Mouse (Mus musculus) Muller cell, postnatal 12 days (primary cell): ENCODE measurements around the gene Tmem104.

ENCODE experiments used
- DNase-seq: peaks from one replicate; pipeline ENCODE4 v3.0.0-alpha.2; 2015; ENCODE audit errors: inconsistent ontology term

The Tmem104 gene

DNA sequence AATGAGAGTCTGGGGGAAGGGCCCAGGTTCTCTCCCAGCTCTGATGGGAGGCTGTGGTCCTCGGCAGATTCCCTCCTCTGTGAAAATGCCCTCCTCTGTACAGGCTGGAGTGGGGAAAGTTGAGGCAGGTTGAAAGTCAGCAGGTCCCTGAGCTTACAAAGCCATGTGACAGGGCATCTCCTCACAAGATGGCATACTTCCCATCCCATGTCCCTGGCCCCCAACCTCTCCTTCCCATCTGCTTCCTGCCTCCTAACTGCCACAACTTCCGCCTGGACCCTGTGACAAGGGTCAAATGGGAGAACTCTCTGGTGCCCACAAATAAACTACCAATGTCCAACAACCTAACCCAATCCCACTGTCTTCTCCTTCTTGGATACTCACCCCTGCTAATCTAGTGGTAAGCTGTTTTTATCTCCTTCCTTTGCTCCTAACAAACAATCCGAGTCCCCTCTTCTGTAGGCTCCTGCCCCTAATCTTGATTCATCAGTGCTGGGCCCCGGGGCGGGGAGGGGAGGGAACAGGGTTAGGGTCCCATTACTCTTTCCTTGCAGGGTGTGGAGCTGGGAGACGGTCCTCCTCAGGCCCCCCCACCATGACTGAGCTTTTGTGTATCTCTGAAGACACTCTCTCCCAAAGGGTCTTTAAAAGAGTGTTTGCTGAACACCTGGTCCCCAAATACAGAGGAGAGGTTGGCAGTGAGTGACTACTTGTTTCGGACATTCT, 77.0 kb downstream of the Tmem104 start:
- DNase-seq, result no peak

DNA sequence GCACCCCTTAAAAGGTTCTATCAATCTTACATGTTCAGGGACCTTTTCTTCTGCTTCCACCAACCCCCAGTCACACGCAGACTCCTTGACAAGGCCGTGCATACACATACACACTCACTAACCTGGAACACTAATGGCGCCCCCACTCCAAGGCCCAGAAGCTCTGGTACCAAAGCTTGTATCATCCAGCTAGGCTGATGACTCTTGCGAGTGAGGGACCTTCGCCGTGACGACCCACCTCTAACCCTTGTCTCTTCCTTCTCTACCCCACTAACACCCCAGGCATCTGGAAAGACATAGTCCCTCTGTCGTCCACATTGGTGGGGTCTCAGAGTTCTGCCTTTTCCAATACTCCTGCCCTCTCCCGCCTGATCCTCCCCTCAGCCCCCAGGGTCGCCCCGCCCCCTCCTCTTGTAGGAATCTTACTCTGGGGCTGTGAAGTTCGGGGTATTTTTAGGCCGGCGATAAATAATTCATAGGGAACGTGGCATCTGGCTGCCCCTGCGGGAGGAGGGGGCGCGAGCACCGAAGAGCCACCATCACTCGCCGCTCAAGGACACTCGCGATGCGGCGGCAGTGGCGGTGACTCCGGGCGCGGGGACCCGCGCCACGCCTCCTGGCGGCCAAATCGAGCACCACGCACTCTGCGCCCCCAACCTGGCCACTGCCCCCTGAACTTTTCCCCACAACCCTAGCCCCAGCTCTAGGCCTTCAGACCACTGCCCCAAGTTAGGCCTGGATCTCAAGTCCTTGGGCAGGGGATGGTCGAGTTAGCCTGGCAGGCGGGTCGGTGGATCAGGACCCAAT, 77.8 kb downstream of the Tmem104 start:
- no peak for DNase-seq

DNA sequence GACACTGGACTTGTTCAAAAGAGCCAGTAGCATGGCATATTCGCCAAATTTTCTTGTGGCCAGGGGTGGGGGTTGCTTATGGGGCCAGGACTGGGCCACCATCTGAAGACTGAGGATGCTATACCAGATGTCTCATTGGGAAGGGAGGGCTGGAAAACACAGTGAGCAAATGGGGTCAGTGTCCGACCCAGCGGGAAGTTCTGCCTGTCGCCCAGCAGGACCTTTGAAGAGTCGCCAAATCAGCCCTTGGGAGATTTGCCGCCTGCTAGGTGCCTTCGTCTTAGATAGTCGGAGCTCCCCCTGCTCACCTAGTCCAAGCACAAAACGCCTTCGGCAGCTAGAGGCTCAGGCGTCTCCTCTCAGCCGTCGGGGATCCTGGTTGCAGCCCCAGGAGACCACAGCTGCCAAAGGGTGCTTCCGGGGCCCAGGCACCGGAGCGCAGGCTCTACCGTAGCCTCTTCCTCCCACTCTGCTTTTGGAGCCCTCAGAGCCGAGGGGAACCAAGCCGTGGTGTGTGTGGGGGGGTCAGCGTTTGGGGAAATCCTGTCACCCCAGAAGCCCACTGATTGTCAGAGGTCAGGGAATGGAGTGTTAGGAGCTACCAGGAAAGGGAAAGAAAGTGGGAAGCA, 78.6 kb downstream of the Tmem104 start:
- no peak for DNase-seq

DNA sequence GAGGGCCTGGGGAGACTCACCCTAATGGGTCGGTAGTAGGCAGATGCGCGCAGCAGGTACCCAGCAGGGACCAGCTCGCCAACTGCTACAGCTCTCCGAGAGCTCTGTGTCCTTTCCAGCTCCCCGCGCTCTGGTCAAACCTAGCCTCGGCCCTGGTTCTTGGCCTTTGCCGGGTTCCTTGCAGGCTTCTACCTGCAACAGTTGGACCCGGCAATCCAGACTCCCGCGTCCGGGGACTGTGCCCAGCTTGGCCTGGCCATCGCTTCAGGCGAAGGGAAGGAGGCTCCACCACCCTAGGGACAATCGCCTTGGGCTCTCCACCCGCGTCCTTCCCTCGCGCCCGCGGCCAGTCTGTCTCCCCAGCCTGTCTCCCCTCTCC, 79.1 kb downstream of the Tmem104 start:
- no peak for DNase-seq

DNA sequence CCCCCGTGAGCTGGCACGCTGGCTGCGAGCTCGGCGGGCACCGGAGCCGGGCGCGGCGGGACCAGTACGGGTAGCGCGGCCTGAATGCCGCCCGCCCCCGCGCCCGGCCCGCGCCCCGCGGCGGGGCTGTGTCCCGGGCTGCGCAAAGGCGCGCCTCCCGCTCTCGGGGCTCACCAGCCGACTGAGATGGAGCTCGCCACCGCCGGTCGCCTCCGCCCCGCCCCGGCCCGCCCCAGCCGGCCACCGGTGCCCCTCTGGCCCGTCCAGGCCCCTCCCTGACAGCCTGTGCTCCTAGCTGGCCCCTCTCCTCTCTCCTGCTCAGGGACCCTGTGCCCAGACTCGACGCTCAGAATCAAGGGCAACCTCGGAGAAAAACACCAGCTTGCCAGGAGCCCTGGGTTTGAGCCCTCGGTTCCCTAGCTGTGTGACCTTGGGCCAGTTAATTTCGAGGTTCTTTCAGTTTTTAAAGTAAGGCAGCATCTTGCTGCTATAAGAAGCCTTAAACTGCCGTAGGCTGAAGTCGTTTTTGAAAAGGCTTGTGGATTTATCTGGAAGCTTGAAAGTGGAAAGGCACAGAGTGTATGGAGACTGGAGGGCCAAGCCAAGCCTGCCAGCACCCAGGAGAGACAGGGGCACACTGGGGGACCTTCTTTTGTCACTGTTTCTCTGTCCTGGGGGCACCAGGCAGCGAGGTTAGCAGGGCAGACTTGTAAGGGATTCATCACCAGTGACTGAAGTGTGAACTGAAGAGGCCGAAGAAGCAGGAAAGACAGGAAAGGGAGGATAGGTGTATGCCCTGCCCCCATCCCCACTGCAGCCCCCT, 80.0 kb downstream of the Tmem104 start, which contains the start of gene Grin2c:
Gene Grin2c (minus strand): TSS at position 183 of the 823 bp plus-strand sequence.
- DNase-seq, result no peak

DNA sequence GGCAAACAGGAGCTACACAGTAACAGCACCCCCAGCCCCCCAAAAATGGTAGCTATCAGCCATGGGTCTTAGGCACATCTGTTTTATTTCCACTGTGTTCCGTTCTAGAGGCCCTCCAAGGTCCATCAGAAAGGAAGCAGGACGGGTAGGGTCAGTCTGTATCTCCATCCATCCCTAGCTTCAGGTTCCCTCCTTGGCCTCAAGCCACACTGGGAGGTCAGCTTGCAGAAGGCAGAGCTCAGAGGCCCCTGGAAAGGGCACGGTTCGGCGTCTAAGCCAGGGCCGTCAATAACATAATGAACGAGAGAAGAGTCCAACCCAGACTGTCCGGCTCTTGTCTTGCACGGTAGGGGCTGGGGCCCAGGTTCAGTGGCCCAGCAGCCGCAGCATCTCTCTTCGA, 80.7 kb downstream of the Tmem104 start:
- DNase-seq, result no peak

DNA sequence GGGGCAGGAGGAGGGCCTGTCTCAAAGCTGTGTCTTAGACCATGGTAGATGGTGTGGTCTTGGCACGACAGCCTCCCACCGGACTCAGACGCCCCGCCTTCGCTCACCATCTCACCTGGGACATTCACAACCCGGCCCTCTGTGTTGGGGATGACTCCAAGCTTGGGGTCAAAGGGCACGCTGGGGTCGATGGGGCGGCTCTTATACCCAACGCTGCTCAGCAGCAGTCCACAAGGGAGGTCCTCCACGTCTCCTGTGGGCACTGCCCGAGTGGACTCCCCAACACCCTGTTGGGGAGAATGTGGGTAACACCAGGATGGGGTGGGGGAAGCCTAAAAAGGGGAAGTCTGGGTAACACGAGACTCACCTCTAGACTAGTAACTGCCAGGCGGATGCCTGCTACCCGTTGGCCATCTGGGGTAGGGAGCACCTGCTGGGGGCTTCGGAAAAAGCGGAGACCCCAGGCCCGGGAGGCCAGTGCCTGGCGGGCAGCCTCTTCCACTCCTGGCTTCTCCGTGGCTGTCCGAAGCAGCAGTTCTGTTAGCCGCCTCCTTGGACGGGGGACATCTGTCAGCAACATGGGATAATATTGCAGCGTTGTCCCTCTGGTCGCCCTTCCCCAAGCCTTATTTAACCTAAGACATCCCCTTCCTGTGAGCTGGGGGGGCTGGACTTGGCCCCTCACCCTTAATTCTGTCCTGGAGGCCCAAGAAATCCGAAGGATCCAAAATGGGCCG, 82.2 kb downstream of the Tmem104 start:
- DNase-seq, result no peak

DNA sequence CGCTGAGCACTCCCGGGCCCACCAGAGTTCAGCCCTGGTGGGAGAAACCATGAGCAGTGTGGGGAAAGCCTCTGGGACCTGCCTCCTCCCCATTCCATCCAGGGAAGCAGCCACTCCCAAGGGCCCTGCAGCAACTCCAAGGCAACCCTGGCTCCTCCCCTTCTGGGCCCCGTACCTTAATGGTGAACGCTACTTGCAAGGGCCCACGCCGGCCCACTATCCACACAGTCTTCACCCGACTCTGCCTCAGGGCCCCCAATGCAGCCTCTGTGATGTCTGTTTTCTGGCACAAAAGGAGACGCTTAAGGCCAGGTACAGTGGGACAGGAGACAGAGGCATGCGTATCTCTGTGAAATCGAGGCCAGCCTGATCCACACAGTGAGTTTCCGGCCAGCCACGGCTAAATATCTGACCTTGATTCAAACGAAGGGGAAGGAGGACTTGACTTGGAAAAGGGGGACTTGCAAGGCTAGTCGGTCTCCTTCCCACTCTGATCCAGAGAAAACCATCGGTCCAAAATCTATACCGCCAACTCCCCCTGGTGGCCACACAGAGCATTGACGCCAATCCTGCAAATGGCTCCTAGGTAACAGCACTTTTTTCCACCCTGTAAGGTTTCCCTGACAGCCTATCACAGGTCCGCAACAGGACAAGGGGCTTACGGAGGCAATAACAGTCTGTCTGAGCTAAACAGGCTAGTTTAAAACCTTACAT, 83.0 kb downstream of the Tmem104 start:
- DNase-seq, result peak; percentile 66

DNA sequence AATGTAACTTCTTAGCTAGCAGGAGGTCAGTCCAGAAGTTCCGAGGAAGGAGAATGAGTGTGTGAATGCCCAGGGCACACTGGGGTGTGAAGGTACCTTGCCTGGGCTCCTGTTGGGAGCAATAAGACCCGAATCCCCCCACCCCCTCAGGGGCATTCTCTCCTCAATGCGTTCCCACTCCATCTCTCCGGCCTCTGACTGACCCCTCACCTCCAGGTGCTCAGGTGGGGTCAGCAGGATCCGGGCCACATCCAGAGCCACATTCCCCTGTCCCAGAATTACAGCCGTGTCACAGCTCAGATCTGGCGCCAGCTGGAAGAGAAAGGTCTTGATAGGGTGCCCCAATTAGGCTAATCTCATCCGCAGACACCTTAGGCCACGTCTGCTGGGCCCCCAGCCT, 83.8 kb downstream of the Tmem104 start:
- no peak for DNase-seq

DNA sequence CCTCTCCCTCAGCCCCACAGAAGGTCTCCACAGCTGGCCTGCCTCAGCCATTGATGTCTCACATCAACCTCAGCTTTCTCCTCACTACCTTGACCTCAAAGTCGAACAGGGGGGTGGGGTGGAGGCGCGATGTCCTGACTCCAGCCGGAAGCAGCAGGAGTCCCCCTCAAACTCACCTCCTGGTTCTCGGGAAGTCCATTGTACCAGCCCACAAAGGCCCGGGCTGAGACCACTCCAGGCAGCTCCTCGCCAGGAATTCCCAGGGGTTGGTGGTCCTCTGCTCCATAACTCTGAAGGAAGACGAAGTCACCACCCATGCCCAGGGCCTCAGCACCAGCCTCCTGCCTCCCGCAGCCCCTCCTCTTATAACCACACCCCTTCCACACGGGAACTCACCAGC, 84.2 kb downstream of the Tmem104 start:
- DNase-seq, result no peak

DNA sequence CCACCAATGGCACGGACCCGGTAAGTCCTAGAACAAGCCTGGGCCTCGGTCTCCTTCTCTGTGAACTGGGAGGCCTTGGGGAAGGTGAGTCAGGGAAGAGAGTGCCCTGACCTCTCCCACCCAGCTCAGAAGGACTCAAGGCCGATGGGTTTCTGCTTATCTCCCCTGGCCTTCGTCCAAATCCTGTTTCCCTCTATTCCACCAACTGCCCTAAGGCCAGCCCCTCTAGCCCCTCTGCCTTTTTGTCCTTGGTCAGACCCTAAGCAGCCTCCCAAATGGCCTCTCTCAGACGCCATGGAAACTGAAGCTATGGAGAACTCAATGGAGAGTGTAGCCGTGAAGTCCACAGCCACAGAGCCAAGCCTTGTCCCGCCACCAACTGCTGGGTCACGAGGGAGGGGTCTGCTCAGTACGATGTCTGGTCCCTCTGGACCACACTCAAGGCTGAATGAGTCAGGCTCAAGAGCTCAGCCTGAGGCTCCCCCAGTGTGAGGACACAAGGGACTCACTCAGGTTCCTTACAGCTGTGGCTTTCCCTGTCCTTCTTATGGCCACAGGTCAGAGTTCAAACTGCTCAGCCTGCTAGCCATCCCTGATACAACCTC, 85.7 kb downstream of the Tmem104 start:
- DNase-seq, result no peak

DNA sequence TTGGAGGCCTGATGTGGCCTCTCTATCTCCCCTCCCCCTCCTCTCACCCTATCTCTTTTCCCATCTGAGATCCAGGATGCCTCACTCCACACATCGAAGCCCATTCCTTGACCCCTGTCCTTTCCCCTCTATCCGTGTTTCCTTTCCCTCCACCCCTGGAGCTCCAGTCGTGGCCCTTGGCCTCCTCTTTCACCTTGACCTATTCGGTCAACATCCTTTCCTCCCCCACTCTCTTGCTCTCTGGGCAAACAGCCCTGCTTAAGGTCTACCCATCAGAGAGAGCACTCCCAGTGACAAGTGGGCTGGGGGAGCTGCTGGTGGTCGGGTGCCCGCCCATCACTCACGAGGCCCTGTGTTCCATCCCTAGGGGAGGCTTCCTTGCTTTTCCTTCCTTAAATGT, 86.4 kb downstream of the Tmem104 start:
- DNase-seq, result no peak

DNA sequence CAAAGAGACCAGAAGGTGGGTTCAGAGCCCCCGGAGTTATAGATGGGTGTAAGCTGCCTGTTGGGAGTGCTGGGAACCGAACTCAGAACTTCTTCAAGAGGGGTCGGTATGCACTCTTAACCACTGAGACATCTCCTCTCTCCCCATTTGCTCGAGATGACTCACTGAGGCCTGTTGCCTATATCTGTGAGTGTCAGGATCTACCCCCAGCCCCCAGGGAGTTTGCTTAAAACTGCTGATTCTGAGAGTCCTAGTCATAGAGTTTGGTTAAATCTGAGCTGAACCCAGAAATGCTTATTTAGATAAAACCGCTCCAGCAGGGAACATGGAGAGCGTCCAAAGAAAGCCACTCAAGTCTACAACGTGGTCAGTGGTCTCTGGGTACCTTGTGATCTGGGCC, 86.9 kb downstream of the Tmem104 start:
- no peak for DNase-seq

DNA sequence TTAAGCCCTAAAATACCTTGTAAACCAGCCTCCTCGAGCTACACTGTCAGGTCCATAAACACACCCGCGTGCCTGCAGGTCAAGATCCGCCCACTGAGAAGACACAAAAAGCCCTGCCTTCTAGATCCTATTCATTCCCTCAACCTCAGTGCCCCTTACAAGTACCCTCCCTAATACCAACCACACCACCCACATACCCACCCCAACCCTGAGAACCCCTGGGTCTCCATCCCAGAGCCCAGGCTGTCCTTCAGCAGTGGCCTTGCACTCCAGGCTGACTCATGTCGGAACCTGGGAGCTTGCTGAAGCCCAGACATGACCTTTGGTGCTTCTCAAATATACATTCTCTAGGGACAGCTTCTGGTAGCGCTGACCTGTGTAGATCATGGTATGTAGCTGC, 87.5 kb downstream of the Tmem104 start:
- DNase-seq, result no peak

DNA sequence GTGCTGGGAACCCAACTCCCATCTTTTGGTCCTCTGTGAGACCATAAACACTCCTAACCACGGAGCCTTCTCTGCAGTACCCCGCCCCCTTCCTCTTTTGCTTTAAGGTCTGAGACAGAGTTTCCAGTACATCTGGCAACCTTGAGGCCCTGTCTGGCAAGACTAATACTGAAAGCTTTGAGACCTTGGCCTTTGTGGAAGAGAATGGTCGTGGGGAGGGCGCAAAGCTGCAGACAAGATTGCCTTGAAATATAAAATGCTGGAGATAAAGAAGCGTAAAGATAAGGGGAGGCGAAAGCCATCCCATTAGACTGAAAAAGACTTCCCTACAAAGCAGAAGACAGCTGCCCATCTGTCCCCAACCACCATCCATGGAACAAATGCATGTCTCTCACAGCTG, 88.2 kb downstream of the Tmem104 start:
- DNase-seq, result no peak

DNA sequence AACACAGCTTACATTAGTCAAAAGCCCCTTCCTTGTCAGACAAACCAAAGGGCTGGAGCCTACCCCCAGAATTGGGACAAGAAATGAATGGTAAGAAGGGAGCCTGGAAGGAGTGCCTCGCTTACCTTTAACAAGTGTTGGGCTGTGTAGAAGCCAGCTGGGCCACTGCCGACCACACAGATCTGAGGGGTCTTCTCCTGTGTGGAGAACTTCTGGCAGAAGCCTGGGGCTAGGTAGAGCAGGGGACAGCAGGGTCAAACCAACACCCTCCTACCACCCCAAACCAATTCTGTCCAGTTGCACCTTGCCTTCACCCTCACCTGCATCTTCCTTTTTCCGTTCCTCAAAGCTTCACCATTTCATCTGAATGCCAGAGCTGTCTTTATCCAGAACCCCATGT, 88.7 kb downstream of the Tmem104 start:
- no peak for DNase-seq

DNA sequence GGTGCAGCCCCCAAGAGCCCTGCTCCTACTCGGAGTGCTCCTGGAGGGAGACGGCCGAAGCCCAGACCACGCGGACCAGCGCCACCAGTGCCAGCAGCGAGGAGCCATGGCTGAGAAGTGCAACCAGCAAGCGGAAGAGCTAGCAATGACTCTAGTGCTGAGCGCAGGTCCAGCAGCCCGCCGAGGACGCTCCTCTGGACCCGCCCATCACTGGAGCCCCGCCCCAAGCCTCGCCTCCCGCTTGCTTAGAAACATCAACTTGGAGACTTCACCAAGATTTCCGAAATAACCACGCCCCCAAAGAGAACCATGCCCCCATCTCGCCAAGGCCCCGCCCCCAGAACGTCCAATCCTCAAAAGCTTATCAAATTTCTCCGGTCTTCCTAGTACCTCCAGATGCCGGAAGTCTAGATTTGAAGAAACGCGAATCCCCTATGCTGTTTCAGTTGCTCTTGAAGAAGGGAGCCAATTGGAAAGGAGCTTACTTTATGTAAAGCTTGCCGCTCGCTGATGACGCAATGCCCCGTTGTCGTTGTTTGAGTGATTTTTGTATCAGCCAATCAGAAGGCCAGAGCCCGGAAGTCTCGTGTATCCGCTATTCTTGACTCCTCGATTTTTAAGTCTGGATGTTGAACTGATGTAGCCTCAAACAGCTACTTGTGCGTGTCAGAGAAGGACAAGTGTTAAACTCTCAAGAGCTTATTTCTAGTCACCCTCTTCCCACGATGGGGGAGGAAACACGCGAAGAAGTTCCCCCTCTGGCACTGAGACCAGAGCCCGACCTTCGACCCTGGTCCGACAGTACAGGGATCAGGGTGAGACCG, 89.7 kb downstream of the Tmem104 start, which contains the start of gene Fdxr:
Gene Fdxr (minus strand): TSS at position 271 of the 824 bp plus-strand sequence.
- peak; percentile 100 for DNase-seq

DNA sequence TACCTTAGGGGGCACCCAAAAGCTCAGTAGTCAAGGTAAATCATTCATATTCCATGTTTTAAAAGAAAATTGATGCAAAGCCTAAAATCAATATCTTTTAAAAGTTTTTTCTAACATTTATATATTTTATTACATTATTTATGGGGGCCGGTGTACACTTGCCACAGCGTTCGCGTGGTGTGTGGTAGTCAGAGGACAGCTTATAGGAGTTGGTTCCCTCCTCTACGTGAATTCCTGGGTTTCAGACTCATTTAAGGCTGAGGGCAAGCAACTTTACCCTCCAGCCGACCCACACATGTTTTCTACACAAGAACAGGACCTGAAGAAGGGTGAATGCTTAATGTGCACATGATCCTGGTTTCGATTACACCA, 90.3 kb downstream of the Tmem104 start:
- DNase-seq, result no peak

DNA sequence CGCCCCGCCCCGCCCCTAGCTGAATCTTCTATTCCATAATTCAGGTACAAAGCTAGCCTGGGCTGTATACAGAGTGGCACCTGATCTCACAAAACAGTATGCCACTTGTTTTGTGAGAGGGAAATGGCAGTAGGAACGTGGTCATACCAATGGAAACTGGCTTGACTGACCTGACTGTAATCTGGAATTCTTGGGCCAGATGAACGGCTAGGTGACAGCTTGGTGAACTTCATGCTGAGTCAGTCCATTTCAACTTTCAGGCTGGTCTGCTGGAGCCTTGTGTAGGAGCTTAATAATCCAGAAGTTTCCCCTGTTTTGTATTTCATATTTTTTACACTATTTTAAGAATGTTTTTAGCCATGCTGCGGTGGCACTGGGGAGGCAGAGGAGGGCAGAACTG, 90.9 kb downstream of the Tmem104 start:
- no peak for DNase-seq
